Mouse (Mus musculus): ENCODE results near the gene Slc7a1. TPM values are rescaled to one million over a fixed set of nuclear protein-coding genes. Genes with fewer than 3 reads are reported as not detected.

Gene Slc7a1
- polyA plus RNA-seq, 1 experiment from 2014 or later: 16.2 TPM

GRCm38 (mm10) chr5:148414233-148414632, 14.5 kb upstream of the Slc7a1 start:
- 31% methylated on average over 7 of the region's 7 CpGs for WGBS
- H3K9ac ChIP-seq: no peak overlapping the region
- no peak overlapping the region for H3K27ac ChIP-seq (replicated peaks)
- H3K36me3 ChIP-seq: no peaks in the 10 kb centered on the region
- no peak for ATAC-seq (ENCODE audit: extremely low read depth, insufficient number of reproducible peaks, low FRiP score, low TSS enrichment)
- H3K4me1 ChIP-seq: peaks cover 35% of the 10 kb centered on the region
- H3K27me3 ChIP-seq (replicated peaks): no peaks in the 10 kb centered on the region; the same call in 1 of the 2 replicates
- no peak overlapping the region for H3K4me2 ChIP-seq
- H3K4me3 ChIP-seq: no peak overlapping the region
- H3K9me3 ChIP-seq: 0 out of 2 replicates have a peak, but pooled peaks cover 4% of the 10 kb centered on the region

DNA sequence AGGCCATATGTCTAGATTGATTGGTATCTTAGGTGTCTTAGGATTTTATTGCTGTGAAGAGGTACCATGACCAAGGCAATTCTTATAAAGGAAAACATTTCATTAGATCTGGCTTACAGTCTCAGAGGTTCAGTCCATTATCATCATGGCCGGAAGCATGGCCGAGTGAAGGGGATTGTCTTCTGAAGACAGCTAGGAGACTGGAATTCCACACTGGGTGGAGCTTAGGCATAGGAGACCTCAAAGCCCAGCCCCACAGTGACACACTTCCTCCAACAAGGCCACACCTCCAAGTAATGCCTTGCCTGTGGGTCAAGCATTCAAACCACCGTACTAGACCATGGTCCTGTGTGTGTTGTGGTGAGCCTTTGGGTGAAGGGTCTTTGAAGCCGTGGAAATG, 12.8 kb upstream of the Slc7a1 start:
- WGBS: 88% methylated on average over 4 of the region's 4 CpGs

GRCm38 (mm10) chr5:148409465-148409864, 9.8 kb upstream of the Slc7a1 start:
- H3K4me2 ChIP-seq: no peak overlapping the region
- peaks cover 15% of the 10 kb centered on the region for H3K4me1 ChIP-seq
- 26% methylated on average over 8 of the region's 8 CpGs for WGBS
- no peak overlapping the region for H3K4me3 ChIP-seq
- H3K9ac ChIP-seq: no peak overlapping the region
- no peak; the same call in 1 of the 2 replicates for ATAC-seq (ENCODE audit: extremely low read depth, insufficient number of reproducible peaks, low FRiP score, low TSS enrichment)
- H3K27me3 ChIP-seq (replicated peaks): no peaks in the 10 kb centered on the region; the same call in 1 of the 2 replicates
- 0 out of 2 replicates have a peak, but pooled peaks cover 4% of the 10 kb centered on the region for H3K9me3 ChIP-seq
- no peaks in the 10 kb centered on the region for H3K36me3 ChIP-seq
- H3K27ac ChIP-seq (replicated peaks): 0 out of 2 replicates have a peak overlapping the region, but pooled peaks have one; percentile 25

More for the DNA sequence above, 12.8 kb upstream of the Slc7a1 start:
- no peaks in the 10 kb centered on the region; the same call in 1 of the 2 replicates for H3K27me3 ChIP-seq (replicated peaks)
- no peak for ATAC-seq (ENCODE audit: extremely low read depth, insufficient number of reproducible peaks, low FRiP score, low TSS enrichment)
- no peak overlapping the region for H3K4me2 ChIP-seq
- 0 out of 2 replicates have a peak, but pooled peaks cover 4% of the 10 kb centered on the region for H3K9me3 ChIP-seq
- no peak overlapping the region for H3K27ac ChIP-seq (replicated peaks)
- no peaks in the 10 kb centered on the region for H3K36me3 ChIP-seq
- H3K4me3 ChIP-seq: no peak overlapping the region
- H3K9ac ChIP-seq: no peak overlapping the region
- peaks cover 30% of the 10 kb centered on the region for H3K4me1 ChIP-seq

DNA sequence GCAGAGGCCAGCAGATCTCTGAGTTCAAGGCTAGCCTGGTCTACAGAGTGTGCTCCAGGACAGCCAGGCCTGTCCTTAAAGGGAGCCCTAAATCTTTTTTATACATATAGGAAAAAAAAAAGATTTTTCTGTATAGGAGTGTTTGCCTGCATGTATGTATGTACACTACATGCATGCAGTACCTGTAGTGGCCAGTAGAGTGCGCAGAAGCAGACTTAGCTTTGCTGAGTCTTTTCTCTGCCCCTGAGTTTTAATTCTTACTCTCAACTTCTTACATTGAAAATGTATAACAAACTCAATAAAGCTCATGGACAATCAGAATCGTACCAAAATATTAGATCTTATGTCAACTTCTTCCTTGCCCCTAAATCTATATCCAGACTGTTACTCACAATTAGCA, 7.2 kb upstream of the Slc7a1 start:
- Histone ChIP-seq H3K4me3 (no peak overlapping the region), H3K9me3 (no peaks in the 10 kb centered on the region), H3K9ac (no peak overlapping the region), H3K4me1 (peaks cover 10% of the 10 kb centered on the region), H3K27me3 (replicated peaks) (0 out of 2 replicates have a peak, but pooled peaks cover 3% of the 10 kb centered on the region), H3K27ac (replicated peaks) (no peak overlapping the region), H3K36me3 (no peaks in the 10 kb centered on the region), H3K4me2 (no peak overlapping the region)
- WGBS: 90% methylated on average over 2 of the region's 2 CpGs
- ATAC-seq (ENCODE audit: extremely low read depth, insufficient number of reproducible peaks, low FRiP score, low TSS enrichment): no peak

GRCm38 (mm10) chr5:148404548-148404947, 4.8 kb upstream of the Slc7a1 start:
- H3K9ac ChIP-seq: no peak overlapping the region
- no peak overlapping the region for H3K27ac ChIP-seq (replicated peaks)
- 86% methylated on average over 7 of the region's 7 CpGs for WGBS
- H3K9me3 ChIP-seq: no peaks in the 10 kb centered on the region
- H3K4me3 ChIP-seq: no peak overlapping the region
- no peaks in the 10 kb centered on the region for H3K36me3 ChIP-seq
- no peak overlapping the region for H3K4me2 ChIP-seq
- H3K27me3 ChIP-seq (replicated peaks): peaks cover 9% of the 10 kb centered on the region; the same call in 1 of the 2 replicates
- no peak for ATAC-seq (ENCODE audit: extremely low read depth, insufficient number of reproducible peaks, low FRiP score, low TSS enrichment)
- H3K4me1 ChIP-seq: peaks cover 7% of the 10 kb centered on the region

DNA sequence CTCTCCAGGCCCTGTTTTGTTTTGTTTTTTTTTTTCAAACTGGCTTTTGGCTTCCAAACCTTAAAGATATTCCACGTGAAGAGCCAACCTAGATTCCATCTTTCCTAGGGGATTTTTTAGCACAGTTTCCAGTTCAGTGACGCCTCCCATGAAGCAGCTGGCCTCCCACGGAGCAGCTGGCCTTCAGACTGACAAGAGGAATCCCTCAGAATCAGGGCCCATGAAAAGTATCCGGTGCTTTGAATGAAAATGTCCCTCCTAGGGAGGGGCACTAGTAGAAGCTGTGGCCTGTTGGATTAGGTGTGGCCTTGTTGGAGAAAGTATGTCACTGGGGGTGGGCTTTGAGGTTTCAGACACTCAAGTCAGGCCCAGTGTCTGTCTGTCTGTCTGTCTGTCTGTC, 2.9 kb upstream of the Slc7a1 start:
- 53% methylated on average over 4 of the region's 4 CpGs for WGBS
- no peak overlapping the region for H3K27ac ChIP-seq (replicated peaks)
- ATAC-seq (ENCODE audit: extremely low read depth, insufficient number of reproducible peaks, low FRiP score, low TSS enrichment): no peak

GRCm38 (mm10) chr5:148398766-148399659, 691 bp downstream of the Slc7a1 start:
- Histone ChIP-seq H3K4me1 (peaks cover 20% of the 10 kb centered on the region), H3K9ac (peak overlapping the region; percentile 84), H3K9me3 (no peaks in the 10 kb centered on the region), H3K4me2 (peak overlapping the region; percentile 83), H3K27me3 (replicated peaks) (peaks cover 9% of the 10 kb centered on the region; the same call in 1 of the 2 replicates), H3K36me3 (peaks cover 21% of the 10 kb centered on the region), H3K27ac (replicated peaks) (peak overlapping the region; percentile 62), H3K4me3 (peak overlapping the region; percentile 69)
- WGBS: under 1% methylated on average over 56 of the region's 58 CpGs
- peak; percentile 57 for ATAC-seq (ENCODE audit: extremely low read depth, insufficient number of reproducible peaks, low FRiP score, low TSS enrichment)

More for the DNA sequence above, 2.9 kb upstream of the Slc7a1 start:
- Histone ChIP-seq H3K27me3 (replicated peaks) (peaks cover 9% of the 10 kb centered on the region; the same call in 1 of the 2 replicates), H3K36me3 (no peaks in the 10 kb centered on the region), H3K9ac (no peak overlapping the region), H3K4me3 (no peak overlapping the region), H3K9me3 (no peaks in the 10 kb centered on the region), H3K4me2 (no peak overlapping the region), H3K4me1 (peaks cover 16% of the 10 kb centered on the region)

GRCm38 (mm10) chr5:148398451-148398765, 1.3 kb downstream of the Slc7a1 start:
- Histone ChIP-seq H3K4me3 (peak overlapping the region; percentile 69), H3K4me2 (peak overlapping the region; percentile 83), H3K9ac (peak overlapping the region; percentile 84), H3K9me3 (no peaks in the 10 kb centered on the region), H3K27ac (replicated peaks) (no peak overlapping the region), H3K27me3 (replicated peaks) (peaks cover 9% of the 10 kb centered on the region; the same call in 1 of the 2 replicates), H3K4me1 (peaks cover 20% of the 10 kb centered on the region), H3K36me3 (peaks cover 27% of the 10 kb centered on the region)
- 47% methylated on average over 6 of the region's 6 CpGs for WGBS
- ATAC-seq (ENCODE audit: extremely low read depth, insufficient number of reproducible peaks, low FRiP score, low TSS enrichment): no peak

DNA sequence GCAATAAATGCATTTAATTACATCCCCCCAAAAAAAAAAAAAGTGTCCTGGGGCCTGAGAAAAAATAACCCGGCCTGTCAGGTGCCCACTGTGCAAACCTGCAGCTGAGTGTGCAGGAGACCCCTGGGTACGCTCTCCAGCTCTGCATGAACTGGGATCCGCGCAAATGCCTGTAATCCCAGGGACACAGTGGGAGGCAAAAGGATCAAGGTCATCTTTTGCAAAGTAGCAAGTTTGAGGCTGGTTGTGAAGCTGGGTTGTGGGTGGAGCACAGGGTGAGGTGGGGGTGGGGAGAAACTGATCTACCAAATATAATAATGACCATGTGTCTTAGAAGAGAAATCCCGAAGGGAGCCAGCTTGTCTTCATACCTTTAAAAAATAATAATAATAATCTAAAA, 1.8 kb downstream of the Slc7a1 start:
- Histone ChIP-seq H3K27ac (replicated peaks) (no peak overlapping the region), H3K9ac (0 out of 2 replicates have a peak overlapping the region, but pooled peaks have one; percentile 84), H3K4me2 (peak overlapping the region; percentile 83), H3K4me1 (peaks cover 20% of the 10 kb centered on the region), H3K27me3 (replicated peaks) (peaks cover 9% of the 10 kb centered on the region; the same call in 1 of the 2 replicates), H3K4me3 (peak overlapping the region; percentile 69), H3K9me3 (no peaks in the 10 kb centered on the region), H3K36me3 (peaks cover 32% of the 10 kb centered on the region)
- WGBS: 66% methylated on average over 5 of the region's 5 CpGs
- ATAC-seq (ENCODE audit: extremely low read depth, insufficient number of reproducible peaks, low FRiP score, low TSS enrichment): no peak

GRCm38 (mm10) chr5:148397418-148397817, 2.3 kb downstream of the Slc7a1 start:
- peak overlapping the region; percentile 83 for H3K4me2 ChIP-seq
- WGBS: 72% methylated on average over 4 of the region's 4 CpGs
- H3K27me3 ChIP-seq (replicated peaks): peaks cover 9% of the 10 kb centered on the region; the same call in 1 of the 2 replicates

DNA sequence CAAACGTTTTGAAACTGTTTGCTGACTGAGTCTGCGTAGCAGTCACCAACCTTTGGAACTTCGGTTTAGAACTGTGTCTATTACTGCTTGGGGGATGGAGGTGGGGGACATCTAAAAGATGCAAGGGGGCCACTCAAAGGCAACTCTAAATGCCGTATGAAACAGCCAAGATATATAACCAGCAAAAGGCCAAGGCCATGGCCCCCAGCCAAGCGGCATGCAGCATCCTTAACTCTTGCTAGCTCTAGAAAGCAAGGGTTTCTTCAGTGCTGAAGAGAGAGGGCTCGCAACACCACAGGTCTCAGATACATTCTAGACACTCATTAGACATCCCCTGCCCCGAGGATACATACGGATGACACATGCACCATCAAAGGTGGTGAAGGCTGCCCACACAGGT, 6.4 kb downstream of the Slc7a1 start:
- H3K9me3 ChIP-seq: no peaks in the 10 kb centered on the region
- peaks cover 49% of the 10 kb centered on the region for H3K36me3 ChIP-seq
- H3K4me1 ChIP-seq: peaks cover 32% of the 10 kb centered on the region
- whole genome bisulfite sequencing: 79% methylated on average over 8 of the region's 8 CpGs
- no peak overlapping the region for H3K4me3 ChIP-seq
- H3K4me2 ChIP-seq: no peak overlapping the region
- no peaks in the 10 kb centered on the region for H3K27me3 ChIP-seq (replicated peaks)
- no peak overlapping the region for H3K27ac ChIP-seq (replicated peaks)
- ATAC-seq (ENCODE audit: extremely low read depth, insufficient number of reproducible peaks, low FRiP score, low TSS enrichment): no peak
- no peak overlapping the region for H3K9ac ChIP-seq

More at GRCm38 (mm10) chr5:148397418-148397817, 2.3 kb downstream of the Slc7a1 start:
- peaks cover 20% of the 10 kb centered on the region for H3K4me1 ChIP-seq
- no peak overlapping the region for H3K9ac ChIP-seq
- no peak for ATAC-seq (ENCODE audit: extremely low read depth, insufficient number of reproducible peaks, low FRiP score, low TSS enrichment)
- no peak overlapping the region for H3K4me3 ChIP-seq
- H3K27ac ChIP-seq (replicated peaks): no peak overlapping the region
- no peaks in the 10 kb centered on the region for H3K9me3 ChIP-seq
- peaks cover 36% of the 10 kb centered on the region for H3K36me3 ChIP-seq

Data from heart, embryonic 13.5 days (tissue).